Mouse (Mus musculus) heart, embryonic 13.5 days (tissue): ENCODE data around the gene Tmem26. TPM values are rescaled to one million over a fixed set of nuclear protein-coding genes. Genes with fewer than 3 reads are reported as not detected.
A peak's percentile ranks its signal among the peaks of the same experiment; 100 is the strongest.

Source experiments
- ATAC-seq: fragments of 200-750 bp; cut with Nextera tagmentation; 2 replicates; pipeline ENCODE4 v1.8.0; 2017; ENCODE audit warnings: moderate TSS enrichment; ENCODE audit not compliant: insufficient number of reproducible peaks, low FRiP score, low TSS enrichment; ENCODE audit errors: extremely low read depth
- H3K27ac ChIP-seq: fragments of 300-500 bp; sonication (generic); replicated peaks from 2 replicates; pipeline ENCODE4 v1.5.1; 2015; ENCODE audit warnings: moderate library complexity, mild to moderate bottlenecking, inconsistent platforms
- H3K27me3 ChIP-seq: fragments of 300-500 bp; sonication (generic); replicated peaks from 2 replicates; pipeline ENCODE4 v1.6.1; 2015; ENCODE audit warnings: mild to moderate bottlenecking, inconsistent platforms
- H3K36me3 ChIP-seq: fragments of 300-500 bp; sonication (generic); 2 replicates; pipeline ENCODE4 v1.6.1; 2015; ENCODE audit warnings: mild to moderate bottlenecking, inconsistent platforms
- H3K4me1 ChIP-seq: fragments of 300-500 bp; sonication (generic); 2 replicates; pipeline ENCODE4 v1.6.1; 2015; ENCODE audit warnings: inconsistent platforms
- H3K4me2 ChIP-seq: fragments of 300-500 bp; sonication (generic); 2 replicates; pipeline ENCODE4 v1.6.1; 2015; ENCODE audit warnings: inconsistent platforms, mild to moderate bottlenecking, moderate library complexity
- H3K4me3 ChIP-seq: fragments of 300-500 bp; sonication (generic); 2 replicates; pipeline ENCODE4 v1.5.1; 2015; ENCODE audit warnings: moderate library complexity, mild to moderate bottlenecking, inconsistent platforms
- H3K9ac ChIP-seq: fragments of 300-500 bp; sonication (generic); 2 replicates; pipeline ENCODE4 v1.6.1; 2015; ENCODE audit warnings: inconsistent platforms, mild to moderate bottlenecking, moderate library complexity
- H3K9me3 ChIP-seq: fragments of 300-500 bp; sonication (generic); 2 replicates; pipeline ENCODE4 v1.6.1; 2016; ENCODE audit warnings: inconsistent platforms
- WGBS: fragments of 180-500 bp; shearing (Covaris S2); methylation state at CpG from one replicate; pipeline ENCODE4 v1.1.7; 2015; ENCODE audit warnings: mixed read lengths; 5-methylcytosine and 5-hydroxymethylcytosine counted together
- polyA plus RNA-seq: library from polyadenylated mRNA; unstranded; fragments of >200 nt; fragmentation: Nextera tagmentation; extraction: Ambion mirVana; gene quantifications from 2 replicates; pipeline ENCODE4 v1.2.1, GENCODE M21; 2015

The Tmem26 gene
- polyA plus RNA-seq, 1 experiment from 2014 or later: 4.1 TPM

GRCm38 (mm10) chr10:68759238-68759637 lies 35.8 kb downstream of the Tmem26 start:
- no peak overlapping the region for H3K9ac ChIP-seq
- ATAC-seq: no peak
- H3K4me3 ChIP-seq: no peak overlapping the region
- H3K4me2 ChIP-seq: no peak overlapping the region
- H3K36me3 ChIP-seq: no peaks in the 10 kb centered on the region
- 34% methylated on average over 5 of the region's 5 CpGs for WGBS
- no peaks in the 10 kb centered on the region for H3K4me1 ChIP-seq
- H3K9me3 ChIP-seq: no peaks in the 10 kb centered on the region
- H3K27me3 ChIP-seq: no peaks in the 10 kb centered on the region
- H3K27ac ChIP-seq: no peak overlapping the region

GRCm38 (mm10) chr10:68759789-68760188 lies 36.3 kb downstream of the Tmem26 start:
- Histone ChIP-seq H3K4me3 (no peak overlapping the region), H3K4me1 (no peaks in the 10 kb centered on the region), H3K36me3 (no peaks in the 10 kb centered on the region), H3K9ac (no peak overlapping the region), H3K9me3 (no peaks in the 10 kb centered on the region), H3K27me3 (no peaks in the 10 kb centered on the region), H3K27ac (no peak overlapping the region), H3K4me2 (no peak overlapping the region)
- 70% methylated on average over 7 of the region's 7 CpGs for WGBS
- no peak for ATAC-seq

- ATAC-seq: no peak
- Histone ChIP-seq H3K9me3 (no peaks in the 10 kb centered on the region), H3K4me1 (no peaks in the 10 kb centered on the region), H3K36me3 (no peaks in the 10 kb centered on the region), H3K27ac (no peak overlapping the region), H3K27me3 (no peaks in the 10 kb centered on the region), H3K4me2 (no peak overlapping the region), H3K4me3 (no peak overlapping the region), H3K9ac (no peak overlapping the region)
- WGBS: 62% methylated on average over 9 of the region's 9 CpGs
Observed at GRCm38 (mm10) chr10:68781067-68781868, 57.8 kb downstream of the Tmem26 start.

- Histone ChIP-seq H3K27me3 (no peaks in the 10 kb centered on the region), H3K9me3 (no peaks in the 10 kb centered on the region), H3K4me1 (no peaks in the 10 kb centered on the region), H3K27ac (no peak overlapping the region), H3K9ac (no peak overlapping the region), H3K36me3 (no peaks in the 10 kb centered on the region), H3K4me2 (no peak overlapping the region), H3K4me3 (no peak overlapping the region)
- ATAC-seq: no peak
- WGBS: 85% methylated on average over 6 of the region's 6 CpGs
Observed at GRCm38 (mm10) chr10:68782724-68783123, 59.3 kb downstream of the Tmem26 start.

GRCm38 (mm10) chr10:68783856-68784255 lies 60.4 kb downstream of the Tmem26 start:
- Histone ChIP-seq H3K4me2 (no peak overlapping the region), H3K27me3 (no peaks in the 10 kb centered on the region), H3K9me3 (no peaks in the 10 kb centered on the region), H3K27ac (no peak overlapping the region), H3K4me1 (no peaks in the 10 kb centered on the region), H3K9ac (no peak overlapping the region), H3K4me3 (no peak overlapping the region), H3K36me3 (no peaks in the 10 kb centered on the region)
- ATAC-seq: no peak
- 74% methylated on average over 2 of the region's 2 CpGs for WGBS

GRCm38 (mm10) chr10:68784463-68784862 lies 61.0 kb downstream of the Tmem26 start:
- Histone ChIP-seq H3K4me2 (no peak overlapping the region), H3K27ac (no peak overlapping the region), H3K36me3 (no peaks in the 10 kb centered on the region), H3K27me3 (no peaks in the 10 kb centered on the region), H3K9ac (no peak overlapping the region), H3K4me3 (no peak overlapping the region), H3K4me1 (no peaks in the 10 kb centered on the region), H3K9me3 (no peaks in the 10 kb centered on the region)
- no peak for ATAC-seq
- WGBS: 76% methylated on average over 1 of the region's 1 CpGs

- H3K9me3 ChIP-seq: no peaks in the 10 kb centered on the region
- peaks cover 15% of the 10 kb centered on the region; the same call in 1 of the 2 replicates for H3K4me1 ChIP-seq
- peak overlapping the region; percentile 46; the same call in 1 of the 2 replicates for H3K27ac ChIP-seq
- H3K4me2 ChIP-seq: peak overlapping the region; percentile 17; the same call in 1 of the 2 replicates
- no peak for ATAC-seq
- WGBS: 22% methylated on average over 3 of the region's 3 CpGs
- no peak overlapping the region for H3K4me3 ChIP-seq
- H3K36me3 ChIP-seq: no peaks in the 10 kb centered on the region
- H3K27me3 ChIP-seq: no peaks in the 10 kb centered on the region
- H3K9ac ChIP-seq: no peak overlapping the region
Observed at GRCm38 (mm10) chr10:68795466-68795865, 72.0 kb downstream of the Tmem26 start.

- WGBS: 67% methylated on average over 7 of the region's 7 CpGs
- Histone ChIP-seq H3K27me3 (no peaks in the 10 kb centered on the region), H3K27ac (no peak overlapping the region), H3K4me2 (no peak overlapping the region), H3K4me1 (peaks cover 15% of the 10 kb centered on the region; the same call in 1 of the 2 replicates), H3K36me3 (no peaks in the 10 kb centered on the region), H3K9me3 (no peaks in the 10 kb centered on the region), H3K9ac (no peak overlapping the region), H3K4me3 (no peak overlapping the region)
- ATAC-seq: no peak
Observed at GRCm38 (mm10) chr10:68799883-68800282, 76.4 kb downstream of the Tmem26 start.

- ATAC-seq: no peak
- WGBS: 80% methylated on average over 7 of the region's 7 CpGs
- no peaks in the 10 kb centered on the region for H3K27me3 ChIP-seq
- H3K9me3 ChIP-seq: no peaks in the 10 kb centered on the region
- H3K4me1 ChIP-seq: peaks cover 11% of the 10 kb centered on the region; the same call in 1 of the 2 replicates
- H3K4me3 ChIP-seq: no peak overlapping the region
- no peak overlapping the region for H3K27ac ChIP-seq
- no peak overlapping the region for H3K9ac ChIP-seq
- H3K4me2 ChIP-seq: no peak overlapping the region
- no peaks in the 10 kb centered on the region for H3K36me3 ChIP-seq
Observed at GRCm38 (mm10) chr10:68800339-68800738, 76.9 kb downstream of the Tmem26 start.

- no peak for ATAC-seq
- peaks cover 5% of the 10 kb centered on the region; the same call in 1 of the 2 replicates for H3K9me3 ChIP-seq
- H3K4me1 ChIP-seq: no peaks in the 10 kb centered on the region
- H3K4me2 ChIP-seq: no peak overlapping the region
- no peak overlapping the region for H3K9ac ChIP-seq
- H3K27ac ChIP-seq: no peak overlapping the region
- no peaks in the 10 kb centered on the region for H3K36me3 ChIP-seq
- no peaks in the 10 kb centered on the region for H3K27me3 ChIP-seq
- WGBS: 61% methylated on average over 1 of the region's 1 CpGs
- H3K4me3 ChIP-seq: no peak overlapping the region
Observed at GRCm38 (mm10) chr10:68806328-68806727, 82.9 kb downstream of the Tmem26 start.

GRCm38 (mm10) chr10:68810958-68811357 lies 87.5 kb downstream of the Tmem26 start:
- 81% methylated on average over 5 of the region's 5 CpGs for WGBS

GRCm38 (mm10) chr10:68812699-68813098 lies 89.3 kb downstream of the Tmem26 start:
- no peaks in the 10 kb centered on the region for H3K36me3 ChIP-seq
- WGBS: 82% methylated on average over 12 of the region's 12 CpGs
- H3K9ac ChIP-seq: no peak overlapping the region
- H3K9me3 ChIP-seq: peaks cover 6% of the 10 kb centered on the region; the same call in 1 of the 2 replicates
- no peak overlapping the region for H3K4me3 ChIP-seq
- no peak for ATAC-seq
- H3K4me1 ChIP-seq: no peaks in the 10 kb centered on the region
- H3K4me2 ChIP-seq: no peak overlapping the region
- H3K27me3 ChIP-seq: no peaks in the 10 kb centered on the region
- H3K27ac ChIP-seq: no peak overlapping the region

More at GRCm38 (mm10) chr10:68810958-68811357, 87.5 kb downstream of the Tmem26 start:
- H3K9ac ChIP-seq: no peak overlapping the region
- H3K27ac ChIP-seq: no peak overlapping the region
- no peaks in the 10 kb centered on the region for H3K27me3 ChIP-seq
- no peak overlapping the region for H3K4me3 ChIP-seq
- H3K36me3 ChIP-seq: no peaks in the 10 kb centered on the region
- peaks cover 6% of the 10 kb centered on the region; the same call in 1 of the 2 replicates for H3K9me3 ChIP-seq
- H3K4me2 ChIP-seq: no peak overlapping the region
- H3K4me1 ChIP-seq: no peaks in the 10 kb centered on the region
- ATAC-seq: no peak
